Mouse (Mus musculus) frontal cortex, postnatal 10 days (tissue): Measurements from ENCODE around the gene Ccdc190.

Source experiments
- DNase-seq, 2 experiments: peaks; one replicate each; pipeline ENCODE4 v3.0.0; 2022; ENCODE audit warnings: low spot score in 2 of 2, mixed read lengths in 1 of 2

The Ccdc190 gene

DNA sequence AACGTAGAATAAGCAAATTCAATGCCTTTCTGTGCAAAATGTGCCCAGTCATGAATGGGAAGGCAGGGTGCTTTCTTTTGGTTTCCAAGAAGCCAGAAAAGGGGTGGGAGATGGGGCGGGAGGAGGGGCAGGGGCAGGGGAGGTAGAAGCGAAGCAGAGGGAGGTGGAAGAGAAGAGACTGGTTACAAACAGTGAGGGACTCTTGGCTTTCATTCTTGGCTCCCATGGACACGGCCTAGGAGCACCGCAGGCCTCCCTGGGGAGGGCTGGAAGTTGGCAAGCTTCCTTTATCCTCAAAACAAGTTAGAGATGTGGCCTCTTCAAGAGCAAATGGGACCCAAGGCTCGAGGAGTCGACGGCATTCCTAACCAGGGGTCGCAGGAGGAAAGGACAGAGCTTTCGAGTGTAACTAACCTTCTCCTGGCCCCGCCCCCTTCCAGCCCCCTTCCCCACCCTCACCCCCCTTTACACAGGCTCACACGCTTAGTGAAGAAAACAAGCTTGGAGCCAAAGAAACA, at the start of gene Ccdc190:
TSS of gene Ccdc190 (plus strand) at position 195 of the 518 bp plus-strand sequence.
- DNase-seq = peak; percentile 24 to 42

DNA sequence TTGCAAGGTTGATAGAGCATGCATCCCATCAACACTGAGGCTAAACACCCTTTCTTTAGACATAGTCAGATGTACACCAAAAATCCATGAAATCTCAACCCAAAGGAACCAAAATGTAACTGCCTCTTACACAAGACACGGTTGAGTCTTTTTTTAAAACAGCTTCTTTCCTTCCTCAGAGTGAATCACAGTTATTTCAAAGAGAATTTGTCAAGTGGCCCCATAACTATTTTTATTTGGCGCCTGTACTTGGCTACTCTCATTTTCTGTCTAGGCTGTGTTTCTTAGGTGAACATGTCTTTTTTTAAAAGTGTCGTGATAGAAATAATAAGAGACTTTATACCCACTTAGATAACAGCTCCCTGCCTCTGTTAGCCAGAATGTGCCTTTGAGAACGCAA, 49.4 kb upstream of the Ccdc190 start:
- no peak for DNase-seq

DNA sequence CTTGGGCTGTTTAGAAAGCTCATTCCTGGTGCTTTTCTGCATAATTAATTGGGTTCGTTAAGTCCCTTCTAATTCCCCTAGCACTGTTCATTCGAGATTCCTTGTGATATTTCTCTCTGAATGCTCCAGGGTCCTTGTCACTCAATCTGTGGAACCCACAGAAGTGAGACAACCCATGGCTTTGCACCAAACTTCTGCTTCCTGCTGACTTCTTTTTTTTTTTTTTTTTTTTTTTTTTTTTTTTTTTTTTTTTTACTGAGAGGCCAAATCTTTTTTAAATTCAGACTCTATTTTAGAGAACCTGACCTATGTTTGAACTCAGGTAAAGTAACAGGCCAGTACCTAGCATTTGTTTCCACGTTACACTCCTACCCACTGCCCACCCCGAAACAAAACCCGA, 48.3 kb upstream of the Ccdc190 start:
- no peak for DNase-seq

DNA sequence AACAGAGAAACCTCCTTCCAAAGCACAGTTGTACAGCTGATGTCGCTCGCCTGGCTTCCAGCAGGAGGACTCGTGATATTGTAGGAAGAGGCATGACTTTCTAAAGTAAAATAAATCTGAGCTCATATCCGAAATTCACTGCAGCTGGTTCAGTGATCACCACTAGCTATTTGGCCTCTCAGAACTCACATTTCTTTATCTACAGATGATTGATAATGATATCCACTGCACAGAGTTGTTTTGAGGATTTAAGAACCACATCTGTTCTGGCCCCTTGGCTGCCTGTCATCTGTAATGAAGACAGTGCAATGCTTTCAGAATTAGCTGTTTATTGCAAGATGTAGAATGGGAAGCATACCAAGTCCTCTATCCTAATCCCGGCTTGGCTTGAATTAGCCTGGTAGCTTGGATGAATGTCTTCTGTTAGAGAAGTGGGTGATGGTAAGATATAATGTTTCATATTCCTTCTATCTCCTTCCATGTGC, 45.3 kb upstream of the Ccdc190 start:
- DNase-seq = no peak

DNA sequence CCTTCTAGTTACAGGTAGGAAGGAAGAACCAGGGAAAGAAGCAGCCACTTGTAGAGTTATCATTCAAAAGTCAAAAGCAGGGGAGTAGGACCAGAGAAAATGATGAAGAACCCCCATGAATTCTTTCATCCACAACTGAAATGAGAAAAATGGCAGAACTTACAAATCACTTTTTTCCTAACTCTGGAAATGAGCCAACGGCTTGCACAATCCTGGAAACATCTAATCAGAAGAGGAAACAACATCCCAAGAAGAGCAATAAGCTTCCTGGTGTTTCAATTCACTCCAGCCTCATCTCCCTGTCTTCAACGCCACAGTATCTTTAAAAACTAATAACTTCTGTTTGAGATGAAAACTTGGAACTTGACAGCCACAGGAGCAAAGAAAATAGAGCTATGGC, 39.2 kb upstream of the Ccdc190 start:
- DNase-seq = no peak

DNA sequence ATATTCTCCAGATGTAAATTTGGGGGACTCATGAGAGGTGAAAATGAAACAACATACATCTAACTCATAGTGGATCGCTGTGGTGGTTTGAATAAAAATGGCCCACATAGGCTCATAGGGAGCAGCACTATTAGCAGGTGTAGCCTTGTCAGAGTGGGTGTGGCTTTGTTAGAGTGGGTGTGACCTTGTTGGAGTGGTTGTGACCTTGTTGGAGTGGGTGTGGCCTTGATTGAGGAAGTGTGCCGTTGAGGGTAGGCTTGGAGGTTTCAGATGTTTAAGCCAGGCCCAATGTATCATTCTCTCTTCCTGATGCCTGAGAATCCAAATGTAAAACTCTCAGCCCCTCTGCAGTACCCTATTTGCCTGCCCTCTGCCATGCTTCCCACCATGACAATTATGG, 34.5 kb upstream of the Ccdc190 start:
- DNase-seq = no peak

DNA sequence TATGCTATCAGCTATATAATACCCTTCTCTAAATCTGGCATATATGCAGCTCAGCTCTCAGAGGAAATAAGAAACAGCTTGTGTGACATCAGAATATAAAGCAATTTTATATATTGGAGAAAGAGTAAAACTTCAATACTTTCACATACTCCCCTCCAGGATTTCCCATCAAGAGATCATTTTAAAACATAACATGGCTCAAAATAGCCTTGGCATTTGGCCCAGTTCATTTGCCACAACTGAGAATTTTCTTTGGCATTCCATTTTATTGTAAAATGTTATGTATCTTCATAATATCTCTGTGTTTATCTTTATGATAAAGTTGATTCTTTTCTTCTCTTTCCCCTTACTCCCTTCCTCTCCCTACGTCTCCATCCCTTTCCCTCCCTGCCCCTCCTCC, 32.8 kb upstream of the Ccdc190 start:
- DNase-seq = no peak

DNA sequence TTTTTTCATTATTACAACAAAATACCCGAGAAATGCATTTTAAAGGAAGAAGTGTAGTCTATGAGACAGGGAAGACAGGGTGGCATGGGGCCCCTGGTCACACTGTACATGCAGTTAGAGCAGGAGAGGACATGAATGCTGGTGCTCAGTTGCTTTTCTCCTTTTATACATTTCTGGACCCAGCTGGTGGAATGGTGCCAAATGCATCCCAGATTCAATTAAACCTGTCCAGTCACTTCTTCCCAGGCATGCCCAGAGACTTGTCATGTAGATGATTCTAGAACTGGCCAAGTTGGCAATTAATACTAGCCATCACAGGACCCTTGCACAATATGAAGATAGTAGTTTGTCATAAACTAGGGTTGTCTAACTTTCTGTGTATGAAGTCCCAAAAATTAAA, 30.5 kb upstream of the Ccdc190 start:
- no peak for DNase-seq

DNA sequence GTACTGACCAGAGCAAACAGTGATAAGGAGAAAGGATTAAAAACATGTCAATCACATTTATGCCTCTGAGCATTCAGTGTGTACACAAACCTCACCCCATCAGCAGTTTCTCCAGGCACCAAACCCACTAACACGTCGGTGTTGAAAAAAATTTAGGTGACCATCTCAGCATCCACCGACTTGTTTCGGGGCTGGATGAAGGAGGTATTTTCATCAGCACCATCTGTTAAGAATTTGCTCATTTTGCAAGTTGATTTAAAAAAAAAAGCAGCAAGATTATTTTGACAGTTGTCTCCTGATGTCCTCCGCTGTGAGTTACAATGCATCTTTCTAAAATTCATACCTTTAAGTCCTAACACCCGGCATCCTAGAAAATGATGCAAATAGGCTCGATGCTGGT, 29.8 kb upstream of the Ccdc190 start:
- no peak for DNase-seq

DNA sequence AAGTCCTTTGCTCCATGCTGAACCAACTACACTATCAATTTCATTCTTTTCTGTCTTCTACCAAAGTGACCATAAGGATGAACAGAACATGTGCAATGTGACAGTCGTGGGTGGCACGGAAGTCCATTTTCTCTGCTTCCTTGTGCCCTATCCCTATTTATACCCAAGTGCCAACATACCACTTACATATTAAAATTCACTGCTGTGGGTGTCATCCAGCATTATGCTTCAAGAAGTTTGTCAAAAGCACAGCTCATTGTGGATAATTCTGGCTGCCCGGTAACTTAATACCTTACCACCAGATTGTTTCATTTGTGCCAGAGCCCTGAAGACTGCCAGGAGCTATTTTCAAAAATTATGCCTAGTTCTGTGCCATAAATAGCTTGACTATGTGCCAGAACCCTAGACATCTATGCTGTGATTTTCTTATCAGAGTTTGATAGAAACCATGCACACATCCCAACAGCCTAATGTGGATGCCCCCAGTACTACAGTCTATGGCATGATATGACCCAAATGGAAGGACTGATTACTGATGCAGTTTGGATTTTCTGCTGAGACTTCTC, 27.6 kb upstream of the Ccdc190 start:
- no peak for DNase-seq

DNA sequence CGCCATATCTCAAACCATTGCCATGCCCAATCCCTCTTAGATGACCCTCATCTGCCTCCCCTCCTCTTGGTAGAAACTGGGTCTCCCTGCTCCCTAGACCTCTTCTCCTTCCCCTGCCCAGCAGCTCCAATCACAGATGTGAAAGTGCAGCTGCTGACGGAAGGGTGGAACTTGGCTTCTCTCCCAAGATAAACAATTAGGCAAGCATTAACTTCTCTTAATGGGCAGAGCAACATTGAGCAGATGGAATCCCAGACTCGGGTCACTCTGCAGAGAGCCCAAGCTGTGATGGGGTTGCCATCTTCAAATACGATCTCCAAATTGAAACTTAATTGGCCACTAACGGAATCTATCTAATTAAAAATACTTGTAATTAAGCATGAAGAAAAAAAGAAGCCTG, 19.3 kb upstream of the Ccdc190 start:
- DNase-seq = no peak

DNA sequence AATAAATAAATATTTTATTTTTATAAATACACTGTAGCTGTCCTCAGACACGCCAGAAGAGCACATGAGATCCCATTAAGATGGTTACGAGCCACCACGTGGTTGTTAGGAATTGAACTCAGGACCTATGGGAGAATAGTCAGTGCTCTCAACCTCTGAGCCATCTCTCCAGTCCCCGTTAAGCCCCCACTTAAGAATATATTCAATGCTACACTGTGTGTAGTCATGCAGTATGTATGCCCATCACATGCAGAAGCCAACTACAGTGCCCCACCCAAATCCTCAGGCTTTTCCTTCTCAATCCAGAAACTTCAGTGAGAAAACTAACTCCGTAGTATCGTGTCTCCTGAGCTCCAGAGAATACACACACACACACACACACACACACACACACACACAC, 18.8 kb upstream of the Ccdc190 start:
- DNase-seq = no peak

DNA sequence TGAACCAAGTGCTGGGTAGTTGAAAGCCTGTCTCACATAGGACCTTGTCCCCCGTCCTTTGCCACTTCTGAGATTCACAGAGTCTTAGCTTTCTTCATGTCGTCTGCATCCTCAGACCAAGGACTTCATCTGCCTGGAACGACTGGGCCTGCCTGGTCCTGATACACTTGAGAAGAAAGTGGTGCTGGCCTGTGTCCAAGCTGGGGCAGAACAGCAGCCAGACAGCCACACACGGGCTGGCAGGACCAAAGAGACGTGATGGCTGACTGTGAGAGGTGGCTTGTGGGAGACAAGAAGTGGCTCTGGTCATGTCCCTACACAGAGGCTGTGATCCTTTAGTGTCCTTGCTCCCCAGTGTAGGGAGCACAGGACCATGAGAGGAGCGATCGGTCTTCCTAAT, 17.7 kb upstream of the Ccdc190 start:
- no peak for DNase-seq

DNA sequence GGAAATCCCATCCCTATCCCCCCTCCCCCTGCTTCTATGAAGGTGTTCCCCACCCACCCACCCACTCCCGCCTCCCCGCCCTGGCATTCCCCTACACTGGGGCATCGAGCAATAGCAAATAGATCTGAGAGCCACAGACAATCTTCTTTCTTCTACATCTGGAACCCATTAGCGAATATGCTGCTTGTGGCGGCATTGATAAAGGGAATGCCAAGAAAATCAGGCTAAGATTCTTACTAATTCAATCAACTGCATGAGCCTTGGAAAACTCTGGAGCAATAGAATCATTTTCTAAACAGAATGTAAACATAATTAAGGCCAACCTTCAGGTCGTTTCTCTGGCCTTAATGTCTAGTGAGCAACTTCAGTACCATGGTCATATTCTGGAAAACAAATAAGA, 16.9 kb upstream of the Ccdc190 start:
- no peak for DNase-seq

DNA sequence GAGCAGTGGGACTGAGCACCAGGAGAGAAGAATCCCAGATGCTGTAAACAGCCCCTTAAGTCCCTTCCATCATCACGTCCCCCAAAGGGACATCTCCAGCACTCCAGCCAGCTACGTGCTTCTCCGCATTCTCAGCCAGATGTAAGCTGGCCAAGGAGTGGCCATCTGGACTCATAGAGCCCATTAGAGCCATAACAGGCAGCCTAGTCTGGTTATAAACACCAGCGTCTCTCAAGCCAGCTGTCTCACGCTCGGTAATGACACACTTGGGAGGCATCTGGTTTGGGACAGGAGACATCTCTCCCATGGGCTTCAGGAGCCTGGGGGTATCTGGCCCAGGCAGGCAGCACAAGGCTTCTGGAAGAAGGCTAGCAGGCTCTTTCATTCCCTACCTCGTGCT, 11.8 kb upstream of the Ccdc190 start:
- DNase-seq = no peak

DNA sequence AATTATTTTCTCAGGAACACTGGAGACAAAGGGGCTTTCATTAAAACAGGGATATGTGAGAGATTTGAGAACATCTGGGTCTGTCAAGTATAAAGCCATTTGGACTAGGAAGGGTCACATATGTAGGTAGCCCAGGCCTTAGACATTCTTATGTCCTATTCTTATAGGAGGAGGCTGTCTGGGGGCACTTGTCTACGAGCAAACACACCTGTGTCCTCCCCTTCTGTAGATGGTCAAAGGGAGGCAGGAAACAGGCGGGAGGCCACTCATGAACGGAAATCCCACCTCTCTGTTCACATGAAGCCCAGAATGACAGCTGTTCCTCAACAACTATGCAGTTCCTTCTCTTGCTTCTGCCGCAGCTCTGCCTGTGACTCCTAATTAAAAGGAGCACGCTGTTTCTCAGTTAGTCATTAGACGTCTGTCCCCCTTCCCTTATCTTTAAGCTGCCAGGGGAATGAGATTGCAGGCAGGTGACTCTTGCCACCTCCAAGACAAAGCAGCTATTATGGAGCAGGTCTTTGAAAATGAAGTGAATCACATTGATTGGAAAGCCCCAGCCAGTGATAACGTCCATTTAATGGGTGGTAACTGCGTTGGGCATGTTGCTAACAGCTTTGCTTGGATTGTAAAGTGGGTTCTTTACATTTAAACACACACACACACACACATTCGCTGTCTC, 11.2 kb upstream of the Ccdc190 start:
- no peak for DNase-seq

DNA sequence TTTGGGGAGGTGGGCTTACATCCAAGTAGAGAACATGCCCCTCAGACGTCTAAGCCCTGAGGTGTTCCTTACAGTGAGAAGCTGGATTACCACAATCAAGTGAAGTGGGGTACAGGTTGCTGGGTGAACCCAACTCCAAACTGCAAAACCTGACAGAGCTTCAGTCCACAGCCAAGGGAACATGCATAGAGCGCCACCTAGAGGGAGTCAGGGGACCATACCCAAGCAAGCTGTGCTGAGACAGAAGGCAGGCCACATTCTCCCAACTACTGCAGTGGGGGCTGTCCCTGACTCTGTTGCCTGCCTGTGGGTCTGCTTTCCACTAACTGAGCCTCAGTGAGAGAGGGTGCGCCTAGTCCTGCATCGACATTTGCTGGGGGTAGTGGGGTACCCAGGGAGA, 10.4 kb upstream of the Ccdc190 start:
- DNase-seq = peak; percentile 51 to 62

DNA sequence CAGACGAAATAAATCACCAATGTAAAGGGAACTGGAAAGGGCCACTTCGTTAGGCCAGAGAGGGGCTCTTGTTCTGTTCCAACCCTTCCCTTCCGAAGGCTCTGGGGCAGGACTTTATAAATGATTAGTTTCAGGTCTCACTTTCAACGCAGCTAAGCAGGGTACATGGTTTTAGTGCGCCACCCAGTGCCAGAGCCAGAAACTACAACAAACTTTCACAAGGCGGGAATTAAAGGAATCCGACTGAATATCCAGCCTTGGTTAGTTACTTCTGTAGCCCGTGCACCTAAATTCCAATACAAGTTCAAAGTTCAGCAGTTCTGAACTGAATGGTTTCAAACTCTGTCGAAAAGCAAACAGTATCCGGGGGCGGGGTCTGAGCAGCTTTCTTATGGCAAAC, 9.2 kb upstream of the Ccdc190 start:
- DNase-seq = peak; percentile 20 to 74

DNA sequence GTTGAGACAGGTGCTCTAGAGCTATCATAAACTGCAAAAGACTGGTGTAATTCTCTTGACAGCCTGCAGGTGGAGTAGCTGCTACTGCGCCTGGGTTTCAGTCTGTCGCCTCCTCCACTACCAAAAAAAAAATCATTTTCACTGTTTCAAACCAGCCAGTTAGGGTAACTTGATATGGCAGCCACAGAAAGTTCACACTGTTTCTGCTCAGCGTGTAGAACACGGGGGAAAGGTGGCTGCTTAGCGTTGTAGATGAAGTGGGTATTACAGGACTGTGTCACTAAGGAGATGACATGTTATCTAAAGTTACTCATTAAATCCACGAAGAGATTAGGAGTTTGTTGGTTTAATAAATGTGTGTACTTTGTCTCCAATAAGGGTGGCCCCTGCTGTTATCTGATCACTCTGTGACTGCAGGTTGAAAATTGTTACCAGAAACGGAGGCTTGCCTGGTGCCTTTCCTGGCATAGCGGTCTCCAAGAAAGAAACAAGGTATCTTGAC, 6.7 kb upstream of the Ccdc190 start:
- DNase-seq = peak in 1 of 2 experiments; percentile 29

DNA sequence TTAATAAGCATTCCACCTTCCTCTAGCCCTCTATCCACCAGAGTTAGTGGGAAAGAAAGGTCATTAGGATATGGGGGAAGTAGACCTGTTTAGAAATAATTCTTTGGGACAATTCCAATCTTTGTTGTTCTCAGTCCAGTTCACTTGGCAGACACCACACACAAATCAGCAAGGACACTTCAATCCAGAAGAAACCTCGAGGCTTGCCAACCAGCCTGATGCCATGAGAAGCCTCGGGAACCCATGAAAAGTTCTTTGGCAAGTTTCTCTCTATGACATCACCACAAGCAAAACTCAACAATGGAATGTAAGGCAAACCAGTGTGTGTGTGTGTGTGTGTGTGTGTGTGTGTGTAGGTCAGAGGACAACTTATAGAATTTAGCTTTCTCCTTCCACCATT, 3.9 kb upstream of the Ccdc190 start:
- no peak for DNase-seq

DNA sequence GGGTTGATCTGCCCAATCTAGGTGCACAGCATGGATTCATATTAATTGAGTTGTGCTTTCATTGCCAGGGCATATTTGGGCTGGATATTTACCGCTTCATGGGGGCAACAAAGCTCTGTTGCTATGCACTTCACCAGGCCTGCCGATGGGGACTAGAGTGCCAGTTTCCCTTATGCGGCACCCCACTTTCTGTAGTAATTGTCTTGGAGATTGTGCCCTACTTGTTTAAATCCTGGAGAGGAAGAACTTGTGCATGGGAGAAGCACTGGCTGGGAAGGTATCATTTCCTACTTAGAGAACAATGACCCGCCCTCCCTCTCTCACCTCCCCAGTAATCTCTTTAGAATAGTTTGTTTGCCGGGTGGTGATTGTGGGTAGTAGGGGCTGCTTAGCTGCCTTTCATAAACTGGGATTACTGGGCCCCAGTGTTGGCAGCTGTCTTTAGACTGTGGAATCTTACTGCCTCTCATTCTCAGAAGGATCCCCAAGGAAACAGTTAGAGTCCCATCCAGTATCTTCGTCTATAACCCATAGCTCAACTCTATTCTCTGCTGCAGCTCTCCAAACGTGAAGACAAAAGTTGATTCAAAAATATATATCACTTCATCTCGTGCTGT, 587 bp upstream of the Ccdc190 start:
- DNase-seq = no peak

DNA sequence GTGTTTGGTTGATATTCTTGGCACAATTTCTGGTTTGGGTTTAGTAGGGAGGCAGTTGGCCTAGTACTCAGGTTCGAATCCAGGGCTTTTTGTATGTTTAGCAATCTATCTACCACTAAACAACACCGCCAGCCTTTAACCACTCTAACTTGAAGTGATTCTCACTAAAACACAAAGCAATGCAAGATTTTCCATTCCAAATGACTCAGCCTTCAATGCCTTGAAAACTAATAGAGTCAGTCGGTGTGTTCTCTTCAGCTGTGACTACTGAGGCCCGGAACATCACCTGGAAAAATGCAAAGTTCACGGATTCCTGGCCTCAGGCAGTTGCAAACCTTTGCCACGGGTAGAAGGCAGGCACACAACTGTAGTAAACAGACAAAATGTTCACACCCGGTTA, 3.2 kb downstream of the Ccdc190 start:
- no peak for DNase-seq
